Mouse (Mus musculus) liver, embryonic 14.5 days (tissue): ENCODE measurements around the gene Slc18a2. TPM values are rescaled to one million over a fixed set of nuclear protein-coding genes. Genes with fewer than 3 reads are reported as not detected.

Experiments used
- ATAC-seq: fragments of 200-750 bp; cut with Nextera tagmentation; 2 replicates; pipeline ENCODE4 v1.8.0; 2017; ENCODE audit warnings: moderate number of reproducible peaks, mild to moderate bottlenecking, moderate library complexity; ENCODE audit not compliant: insufficient read depth
- DNase-seq, 3 experiments: peaks; one replicate each; pipeline ENCODE4 v3.0.0-alpha.2; 2012 to 2013; ENCODE audit warnings: low read depth in 3 of 3, low spot score in 3 of 3
- H3K27ac ChIP-seq: fragments of 300-500 bp; sonication (generic); 2 replicates; pipeline ENCODE4 v1.5.1; 2014; ENCODE audit warnings: moderate library complexity, mild to moderate bottlenecking, control low read depth, inconsistent platforms
- H3K27me3 ChIP-seq: fragments of 300-500 bp; sonication (generic); 2 replicates; pipeline ENCODE4 v1.6.1; 2014; ENCODE audit warnings: mild to moderate bottlenecking, low read length, moderate library complexity; ENCODE audit not compliant: control insufficient read depth, insufficient read depth
- H3K36me3 ChIP-seq: fragments of 300-500 bp; sonication (generic); replicated peaks from 2 replicates; pipeline ENCODE4 v1.6.1; 2014; ENCODE audit warnings: low read depth; ENCODE audit not compliant: control insufficient read depth, insufficient read depth
- H3K4me1 ChIP-seq, 2 experiments: fragments of 200-500 bp in 1 of 2; fragments of 300-500 bp in 1 of 2; sonication (generic) in 1 of 2; replicated peaks; 2 replicates each; pipeline ENCODE4 v1.6.1; 2012 to 2014; ENCODE audit warnings: antibody characterized with exemption in 1 of 2, inconsistent platforms in 1 of 2, low read length in 1 of 2; ENCODE audit not compliant: control insufficient read depth in 2 of 2, insufficient read depth in 2 of 2
- H3K4me2 ChIP-seq: fragments of 300-500 bp; sonication (generic); 2 replicates; pipeline ENCODE4 v1.6.1; 2014; ENCODE audit warnings: low read depth, mild to moderate bottlenecking, control low read depth, moderate library complexity
- H3K4me3 ChIP-seq, 2 experiments: fragments of 200-500 bp in 1 of 2; fragments of 300-500 bp in 1 of 2; sonication (generic) in 1 of 2; 2 replicates each; pipeline ENCODE4 v1.5.1; 2012 to 2014; ENCODE audit warnings: low read depth in 2 of 2, low read length in 2 of 2, mild to moderate bottlenecking in 2 of 2, control low read depth in 1 of 2, inconsistent platforms in 1 of 2, moderate library complexity in 1 of 2; ENCODE audit not compliant: insufficient read depth in 1 of 2
- H3K9ac ChIP-seq: fragments of 300-500 bp; sonication (generic); replicated peaks from 2 replicates; pipeline ENCODE4 v1.6.1; 2014; ENCODE audit warnings: mild to moderate bottlenecking, control low read depth, moderate library complexity
- H3K9me3 ChIP-seq: fragments of 300-500 bp; sonication (generic); 2 replicates; pipeline ENCODE4 v1.6.1; 2016; ENCODE audit warnings: low read length, mixed read lengths; ENCODE audit not compliant: control insufficient read depth
- CTCF ChIP-seq: IDR thresholded peaks from 2 replicates; pipeline ENCODE4 v1.5.1; 2016; ENCODE audit warnings: antibody characterized with exemption, low read depth, control low read depth
- EP300 ChIP-seq: IDR thresholded peaks from 2 replicates; pipeline ENCODE4 v1.6.1; 2016; ENCODE audit warnings: antibody characterized with exemption, low read depth
- WGBS: fragments of 180-500 bp; shearing (Covaris S2); extraction: QIAGEN DNeasy Blood & Tissue Kit; methylation state at CpG from one replicate; pipeline ENCODE4 v1.1.7; 2014; ENCODE audit not compliant: insufficient replicate concordance; 5-methylcytosine and 5-hydroxymethylcytosine counted together
- polyA plus RNA-seq, 2 experiments: library from polyadenylated mRNA; depleted of rRNA in 1 of 2; stranded (reverse) in 1 of 2; unstranded in 1 of 2; fragments of >200 nt; fragmentation: Nextera tagmentation in 1 of 2; extraction: Ambion mirVana in 1 of 2; gene quantifications; 2 replicates each; pipeline versions ENCODE4 v1.2.1 to v1.2.3; 2012 to 2014

The Slc18a2 gene
- polyA plus RNA-seq (2012; rRNA removed) (0.55 and 0.75 TPM in 2 replicates), polyA plus RNA-seq (2014; fragmentation: Nextera tagmentation; extraction: Ambion mirVana) (2.1 and 2.4 TPM in 2 replicates)

GRCm38 (mm10) chr19:59260718-59261442, at the start of gene Slc18a2:
TSS of gene Slc18a2 (plus strand) at chr19:59260896.
- H3K9ac ChIP-seq = no peak within 1 kb of the TSS
- DNase-seq (no peak), ATAC-seq (peak; percentile 58; the same call in 1 of the 2 replicates)

GRCm38 (mm10) chr19:59216891-59217290, 43.8 kb upstream of the Slc18a2 start:
- DNase-seq = no peak
- Histone ChIP-seq H3K27ac (no peak overlapping the region), H3K27me3 (no peaks in the 10 kb centered on the region), H3K9ac (no peak overlapping the region), H3K36me3 (no peaks in the 10 kb centered on the region), H3K4me1 (no peaks in the 10 kb centered on the region), H3K9me3 (no peaks in the 10 kb centered on the region), H3K4me3 (no peak overlapping the region), H3K4me2 (no peak overlapping the region)
- no peak for ATAC-seq
- TF ChIP-seq EP300 = no peak
- no peak for TF ChIP-seq CTCF
- WGBS = 56% methylated on average over 3 of the region's 3 CpGs

More at GRCm38 (mm10) chr19:59260718-59261442, at the start of gene Slc18a2:
- under 1% methylated on average over 55 of the region's 55 CpGs for WGBS
- H3K4me3 ChIP-seq = peak within 1 kb of the TSS; percentile 0 to 34
- no peaks in the 10 kb centered on the region for H3K36me3 ChIP-seq
- H3K9me3 ChIP-seq = no peaks in the 10 kb centered on the region
- H3K27ac ChIP-seq = no peak within 1 kb of the TSS
- TF ChIP-seq EP300 (no peak), CTCF (no peak)
- H3K27me3 ChIP-seq = peaks cover 9% of the 10 kb centered on the region
- peaks cover 0 to 8% of the 10 kb centered on the region in 2 experiments; a peak in 1 of 4 replicates for H3K4me1 ChIP-seq
- peak within 1 kb of the TSS; percentile 56 for H3K4me2 ChIP-seq

- Histone ChIP-seq H3K4me2 (no peak within 1 kb of the TSS), H3K4me3 (no peak within 1 kb of the TSS), H3K4me1 (no peaks in the 10 kb centered on the region), H3K9ac (no peak within 1 kb of the TSS), H3K27me3 (no peaks in the 10 kb centered on the region), H3K36me3 (no peaks in the 10 kb centered on the region), H3K9me3 (no peaks in the 10 kb centered on the region), H3K27ac (no peak within 1 kb of the TSS)
- ATAC-seq = no peak
- WGBS = 75% methylated on average over 8 of the region's 8 CpGs
- DNase-seq = no peak
- no peak for TF ChIP-seq CTCF
- no peak for TF ChIP-seq EP300
Observed at GRCm38 (mm10) chr19:59218991-59219390, 41.7 kb upstream of the Slc18a2 start, which contains the start of gene Kcnk18. TSS of gene Kcnk18 (plus strand) at chr19:59219214.

- no peak overlapping the region for H3K27ac ChIP-seq
- no peak overlapping the region for H3K9ac ChIP-seq
- no peak overlapping the region for H3K4me2 ChIP-seq
- TF ChIP-seq CTCF (no peak), EP300 (no peak)
- H3K4me1 ChIP-seq = no peaks in the 10 kb centered on the region
- no peaks in the 10 kb centered on the region for H3K36me3 ChIP-seq
- H3K9me3 ChIP-seq = no peaks in the 10 kb centered on the region
- WGBS = 60% methylated on average over 3 of the region's 3 CpGs
- H3K27me3 ChIP-seq = no peaks in the 10 kb centered on the region
- no peak overlapping the region for H3K4me3 ChIP-seq
- no peak for DNase-seq
- ATAC-seq = no peak
Observed at GRCm38 (mm10) chr19:59221131-59221530, 39.6 kb upstream of the Slc18a2 start.

DNA sequence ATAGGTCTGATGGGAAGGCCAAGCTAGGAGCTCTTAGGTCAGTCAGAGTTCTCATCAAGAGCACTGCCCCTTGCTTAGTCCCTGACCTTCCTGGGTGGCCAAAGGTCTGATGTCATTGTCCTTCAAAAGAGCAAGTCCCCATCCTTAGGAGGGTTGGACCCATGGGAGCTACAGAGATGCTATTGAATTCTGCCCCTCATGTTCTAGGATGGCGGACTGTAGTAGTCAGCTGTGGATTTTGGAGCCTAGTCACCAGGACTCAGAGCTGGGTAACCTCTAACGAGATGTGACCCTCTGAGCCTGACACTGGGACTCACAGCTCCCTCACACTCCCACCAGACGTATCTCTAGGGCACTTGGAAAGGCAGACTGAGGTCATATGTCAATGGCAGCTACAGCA, 32.3 kb upstream of the Slc18a2 start:
- Histone ChIP-seq H3K4me3 (no peak overlapping the region), H3K4me1 (no peaks in the 10 kb centered on the region), H3K9me3 (no peaks in the 10 kb centered on the region), H3K36me3 (no peaks in the 10 kb centered on the region), H3K9ac (no peak overlapping the region), H3K27ac (no peak overlapping the region), H3K27me3 (no peaks in the 10 kb centered on the region), H3K4me2 (no peak overlapping the region)
- WGBS = 42% methylated on average over 3 of the region's 3 CpGs
- no peak for DNase-seq
- no peak for ATAC-seq
- no peak for TF ChIP-seq CTCF
- TF ChIP-seq EP300 = no peak
